ENCODE assay signal across 21 mouse cellular contexts in genomic region chr2:166617706-166618105, GRCm38 (mm10).
A peak's percentile ranks its signal among the peaks of the same experiment; 100 is the strongest.
DNase-seq lines count a peak whose midpoint lies in the region; ATAC-seq lines count a peak whose summit lies in the region.
"Had no signal": no experiment of that assay in that cellular context is flagged by ENCODE, and none has a peak within 500 bp of the region (broad histone marks: within the 10 kb centered on the region; RNA-seq: fewer than 3 reads in every experiment).

No protein-coding gene starts in this region.

- whole genome bisulfite sequencing in intestine, embryonic 15.5 days, result 87% methylated on average over 5 of the region's 5 CpGs
- 88% methylated on average over 5 of the region's 5 CpGs for WGBS in liver, embryonic 11.5 days

- peaks cover 10% of the 10 kb centered on the region for H3K4me1 ChIP-seq in intestine, embryonic 15.5 days (replicated peaks)
- peaks cover 32% of the 10 kb centered on the region for H3K4me1 ChIP-seq in liver, embryonic 11.5 days (replicated peaks; ENCODE audit: control insufficient read depth, insufficient read depth, low read length)

- DNase-seq in CD4-positive, CD25-positive, alpha-beta regulatory T cell, adult 2 months (ENCODE audit: low read depth, low spot score), result peak; percentile 90
- DNase-seq in R1 (ENCODE audit: low read depth, low spot score), result peak; percentile 29
- DNase-seq in spleen, adult 18-20 months, result peak; percentile 41 to 42
- peak; percentile 84 for DNase-seq in thymus, postnatal 14 days
- no peak for DNase-seq in frontal cortex, postnatal 14 days (ENCODE audit: low spot score in 2 of 2)
- DNase-seq in embryo, embryonic 11 days, result no peak
- DNase-seq in liver, embryonic 11.5 days (ENCODE audit: low spot score), result no peak
- DNase-seq: adrenal gland, postnatal 36 days; cerebellum, adult 18-20 months; cerebellum, postnatal 36 days; gastrocnemius, postnatal 10 days; heart, adult 11 months; kidney, adult 11 months; lung, postnatal 10 days; retina, postnatal 1 day; right cerebral cortex, postnatal 4 days had no signal

- no peak for ATAC-seq in intestine, embryonic 15.5 days
- ATAC-seq in liver, embryonic 11.5 days (replicated peaks; ENCODE audit: low FRiP score), result no peak
- ATAC-seq: midbrain, embryonic 16.5 days had no signal

- H3K4me3 ChIP-seq in intestine, embryonic 15.5 days (replicated peaks), result no peak overlapping the region
- H3K4me3 ChIP-seq in liver, embryonic 11.5 days (ENCODE audit: low read depth, low read length), result no peak overlapping the region
- H3K4me3 ChIP-seq: heart, embryonic 12.5 days; hindbrain, embryonic 13.5 days; stomach, embryonic 15.5 days had no signal

- H3K27ac ChIP-seq in intestine, embryonic 15.5 days, result no peak overlapping the region
- H3K27ac ChIP-seq in liver, embryonic 11.5 days (ENCODE audit: low read depth, low read length), result no peak overlapping the region
- H3K27ac ChIP-seq: hindbrain, embryonic 13.5 days; stomach, embryonic 15.5 days had no signal

- H3K9ac ChIP-seq in intestine, embryonic 15.5 days, result no peak overlapping the region
- H3K9ac ChIP-seq in liver, embryonic 11.5 days (ENCODE audit: low read depth, low read length), result no peak overlapping the region
- H3K9ac ChIP-seq: heart, embryonic 12.5 days; hindbrain, embryonic 13.5 days; stomach, embryonic 15.5 days had no signal

- no peaks in the 10 kb centered on the region for H3K9me3 ChIP-seq in intestine, embryonic 15.5 days
- no peaks in the 10 kb centered on the region for H3K9me3 ChIP-seq in liver, embryonic 11.5 days (ENCODE audit: control insufficient read depth, low read length)
- H3K9me3 ChIP-seq: heart, embryonic 12.5 days; hindbrain, embryonic 13.5 days; stomach, embryonic 15.5 days had no signal

- H3K4me2 ChIP-seq in intestine, embryonic 15.5 days (replicated peaks), result no peak overlapping the region
- no peak overlapping the region for H3K4me2 ChIP-seq in liver, embryonic 11.5 days
- H3K4me2 ChIP-seq: heart, embryonic 12.5 days; hindbrain, embryonic 13.5 days; stomach, embryonic 15.5 days had no signal

- peaks cover 3% of the 10 kb centered on the region; the same call in 1 of the 2 replicates for H3K36me3 ChIP-seq in intestine, embryonic 15.5 days
- no peaks in the 10 kb centered on the region for H3K36me3 ChIP-seq in liver, embryonic 11.5 days (ENCODE audit: control insufficient read depth, insufficient read depth, low read length)
- H3K36me3 ChIP-seq: stomach, embryonic 15.5 days had no signal

- H3K27me3 ChIP-seq in intestine, embryonic 15.5 days (replicated peaks), result no peaks in the 10 kb centered on the region
- H3K27me3 ChIP-seq in liver, embryonic 11.5 days (replicated peaks; ENCODE audit: control insufficient read depth, insufficient read depth, low read length), result no peaks in the 10 kb centered on the region
- H3K27me3 ChIP-seq: heart, embryonic 12.5 days; hindbrain, embryonic 13.5 days; stomach, embryonic 15.5 days had no signal

Comparison
In these comparisons a context has a peak if more than half of its experiments do, and no peak if none do; other contexts are left out.
1. DNase-seq: peak in CD4-positive, CD25-positive, alpha-beta regulatory T cell, adult 2 months (single experiment), R1 (single experiment), spleen, adult 18-20 months (2 of 2) and thymus, postnatal 14 days (single experiment); none in frontal cortex, postnatal 14 days (0 of 2), embryo, embryonic 11 days (single experiment) and liver, embryonic 11.5 days (single experiment).